Mouse (Mus musculus) adrenal gland, adult 18-20 months (tissue): ENCODE data around the gene Nat8f3. TPM values are rescaled to one million over a fixed set of nuclear protein-coding genes. Genes with fewer than 3 reads are reported as not detected.
"Not testable (repeated sequence)": the region's sequence is repeated elsewhere in the genome, so short reads cannot be mapped to it uniquely, and the experiment has no call there.

ENCODE experiments used
- DNase-seq, 2 experiments: peaks; one replicate each; pipeline ENCODE4 v3.0.0; 2021 to 2022; ENCODE audit warnings: low spot score in 2 of 2
- long read RNA-seq, 2 experiments: library from polyadenylated mRNA; stranded (forward); transcript quantifications; one replicate each; pipeline ENCODE4 v2.0.0; 2021
- microRNA-seq, 2 experiments: library from miRNA; unstranded; fragments of <30 nt; microRNA quantifications; one replicate each; pipeline ENCODE4 v1.2.0; 2021; ENCODE audit warnings: borderline number of aligned reads in 2 of 2
- total RNA-seq, 2 experiments: library from RNA; stranded (reverse); gene quantifications; 1 replicate in 1 of 2; 2 replicates in 1 of 2; pipeline ENCODE4 v1.2.3; 2021

Nat8f3 gene
- total RNA-seq = under 1 TPM; 0.30 to 0.61 TPM
- long read RNA-seq, experiment 1 = 0 reads
- long read RNA-seq, experiment 2, partial matches to known transcripts = 0 of 2 reads
- long read RNA-seq, experiment 2, other reads (novel, unspliced or antisense) = 2 of 2 reads

DNA sequence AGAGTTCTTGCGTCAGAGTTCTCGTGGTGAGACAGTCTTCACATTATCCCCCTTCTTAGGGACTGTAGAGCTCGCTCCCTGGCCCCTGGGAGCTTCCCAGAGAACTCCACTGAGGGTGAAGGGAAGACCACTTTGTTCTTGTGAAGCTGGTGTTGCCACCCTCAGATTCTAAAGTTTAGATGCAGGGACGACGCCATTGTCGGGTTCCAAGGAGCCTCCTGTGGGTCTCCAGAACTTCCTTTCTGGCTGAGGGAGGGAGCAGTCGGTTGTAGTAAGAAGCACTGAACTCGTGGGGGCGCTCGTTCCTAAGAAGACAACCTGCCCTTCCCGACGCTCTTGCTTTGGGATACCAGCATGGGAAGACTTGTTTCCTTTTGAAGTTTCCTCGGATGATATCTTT, at the start of gene Nat8f3:
Gene Nat8f3 (minus strand): TSS at position 223 of the 400 bp plus-strand sequence.
- DNase-seq = peak; percentile 46 to 53

DNA sequence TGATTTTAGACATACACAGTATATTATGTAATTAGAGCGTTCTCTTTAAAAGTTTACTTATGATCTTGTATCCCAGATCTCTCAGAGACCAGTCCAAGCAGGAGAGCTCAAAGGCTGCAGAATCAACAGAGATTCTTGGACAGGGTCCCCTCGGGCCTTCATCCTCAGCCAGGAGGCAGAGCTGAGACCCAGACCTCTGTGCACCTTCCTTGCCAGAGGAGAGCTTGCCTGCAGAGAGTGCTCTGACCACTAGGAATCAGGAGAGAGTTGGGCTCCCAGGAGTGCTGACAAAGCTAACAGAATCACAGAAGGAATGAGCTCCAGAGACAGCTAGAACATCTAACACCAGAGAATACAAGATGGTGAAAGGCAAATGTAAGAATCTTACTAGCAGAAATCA, 47.8 kb upstream of the Nat8f3 start:
- DNase-seq = no peak

DNA sequence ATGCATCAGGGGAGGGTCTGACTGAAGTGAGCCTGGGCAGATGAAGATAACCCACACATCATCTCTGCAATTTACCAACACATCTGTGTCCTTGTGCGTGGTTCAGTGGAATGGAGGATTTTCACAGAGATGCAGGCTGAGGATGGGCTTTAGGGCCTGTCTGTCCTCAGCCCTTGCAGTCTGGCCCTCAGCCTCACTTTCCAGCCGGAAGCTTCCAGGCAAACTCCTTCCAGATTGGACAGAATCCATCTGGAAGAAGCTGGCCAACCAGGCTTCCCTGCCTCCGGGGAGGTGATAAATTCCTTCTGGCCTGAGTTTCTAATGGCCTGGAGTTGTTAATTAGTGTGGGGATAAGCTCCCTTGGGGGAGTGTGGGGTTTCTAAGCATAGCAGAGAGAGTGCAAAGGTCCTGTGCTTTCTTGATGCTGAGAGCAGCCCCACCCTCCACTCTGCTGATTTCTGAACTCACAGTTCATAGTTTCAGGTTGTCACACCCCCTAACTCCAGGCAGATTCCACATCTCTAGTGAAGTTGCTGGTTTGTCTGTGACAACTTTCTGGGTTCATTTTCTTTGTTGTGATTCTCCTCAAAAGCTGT, 45.5 kb upstream of the Nat8f3 start:
- not testable (repeated sequence) for DNase-seq

DNA sequence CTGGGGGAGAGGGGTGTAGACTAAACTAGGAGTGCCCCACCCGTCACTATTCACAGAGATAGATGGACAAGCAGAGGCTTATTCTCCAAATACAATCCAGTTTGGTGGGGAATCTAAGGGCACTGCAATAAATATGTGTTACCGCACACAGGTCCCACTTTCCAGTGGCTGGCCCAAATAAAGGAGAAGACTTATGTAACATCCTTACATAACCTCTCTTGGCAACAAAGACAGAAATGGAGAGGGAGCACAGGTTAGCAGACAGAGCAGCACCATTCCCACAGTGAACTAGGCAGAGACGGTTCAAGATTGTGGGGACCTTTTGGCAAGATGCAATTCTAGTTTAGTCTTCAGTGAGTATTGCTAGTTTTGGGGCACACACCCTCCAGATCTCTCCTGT, 45.0 kb upstream of the Nat8f3 start:
- not testable (repeated sequence) for DNase-seq

DNA sequence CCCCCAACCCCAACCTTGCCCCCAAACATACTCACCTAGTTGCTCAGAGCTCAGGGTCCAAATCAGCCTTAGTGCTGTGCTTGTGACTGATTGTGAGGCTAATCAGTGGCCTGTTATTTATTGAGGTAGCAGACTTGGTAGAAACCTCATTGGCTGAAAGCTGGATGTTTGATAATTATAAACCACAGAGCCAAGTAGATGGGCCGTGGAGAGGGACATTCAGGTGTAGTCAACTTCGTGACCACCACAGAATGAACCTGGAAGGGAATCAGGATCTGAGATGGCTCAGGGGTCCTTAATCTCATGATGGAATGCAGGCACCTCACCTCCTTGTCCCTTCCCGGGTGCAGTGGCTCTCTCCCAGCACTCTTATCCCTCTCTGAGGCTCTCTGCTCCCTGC, 44.2 kb upstream of the Nat8f3 start:
- DNase-seq = not testable (repeated sequence)

DNA sequence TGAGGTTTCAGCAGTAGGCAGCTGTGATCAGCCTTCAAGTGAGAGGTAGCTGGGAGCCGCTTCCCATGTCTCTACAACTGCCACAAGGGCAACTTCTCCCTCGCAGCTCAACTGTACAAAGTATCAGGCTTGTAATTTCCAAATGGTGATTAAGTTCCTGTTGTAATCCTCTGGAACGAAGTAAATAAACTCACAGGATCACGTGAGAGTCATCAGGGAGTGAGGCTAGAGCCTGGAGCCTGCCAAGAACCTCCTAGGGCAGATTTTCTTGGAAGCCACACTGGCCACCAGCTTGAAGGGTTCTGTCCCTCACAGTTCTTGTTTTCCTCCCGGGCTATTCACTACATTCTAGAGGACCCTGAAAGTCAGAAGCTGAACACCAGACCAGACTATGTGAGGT, 37.6 kb upstream of the Nat8f3 start:
- not testable (repeated sequence) for DNase-seq

DNA sequence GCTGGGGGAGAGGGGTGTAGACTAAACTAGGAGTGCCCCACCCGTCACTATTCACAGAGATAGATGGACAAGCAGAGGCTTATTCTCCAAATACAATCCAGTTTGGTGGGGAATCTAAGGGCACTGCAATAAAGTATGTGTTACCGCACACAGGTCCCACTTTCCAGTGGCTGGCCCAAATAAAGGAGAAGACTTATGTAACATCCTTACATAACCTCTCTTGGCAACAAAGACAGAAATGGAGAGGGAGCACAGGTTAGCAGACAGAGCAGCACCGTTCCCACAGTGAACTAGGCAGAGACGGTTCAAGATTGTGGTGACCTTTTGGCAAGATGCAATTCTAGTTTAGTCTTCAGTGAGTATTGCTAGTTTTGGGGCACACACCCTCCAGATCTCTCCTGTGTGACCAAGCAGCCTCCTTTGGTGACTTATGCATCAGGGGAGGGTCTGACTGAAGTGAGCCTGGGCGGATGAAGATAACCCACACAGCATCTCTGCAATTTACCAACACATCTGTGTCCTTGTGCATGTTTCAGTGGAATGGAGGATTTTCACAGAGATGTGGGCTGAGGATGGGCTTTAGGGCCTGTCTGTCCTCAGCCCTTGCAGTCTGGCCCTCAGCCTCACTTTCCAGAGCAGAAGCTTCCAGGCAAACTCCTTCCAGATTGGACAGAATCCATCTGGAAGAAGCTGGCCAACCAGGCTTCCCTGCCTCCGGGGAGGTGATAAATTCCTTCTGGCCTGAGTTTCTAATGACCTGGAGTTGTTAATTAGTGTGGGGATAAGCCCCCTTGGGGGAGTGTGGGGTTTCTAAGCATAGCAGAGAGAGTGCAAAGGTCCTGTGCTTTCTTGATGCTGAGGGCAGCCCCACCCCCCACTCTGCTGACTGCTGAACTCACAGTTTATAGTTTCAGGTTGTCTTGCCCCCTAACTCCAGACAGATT, 2.2 kb downstream of the Nat8f3 start:
- not testable (repeated sequence) for DNase-seq

DNA sequence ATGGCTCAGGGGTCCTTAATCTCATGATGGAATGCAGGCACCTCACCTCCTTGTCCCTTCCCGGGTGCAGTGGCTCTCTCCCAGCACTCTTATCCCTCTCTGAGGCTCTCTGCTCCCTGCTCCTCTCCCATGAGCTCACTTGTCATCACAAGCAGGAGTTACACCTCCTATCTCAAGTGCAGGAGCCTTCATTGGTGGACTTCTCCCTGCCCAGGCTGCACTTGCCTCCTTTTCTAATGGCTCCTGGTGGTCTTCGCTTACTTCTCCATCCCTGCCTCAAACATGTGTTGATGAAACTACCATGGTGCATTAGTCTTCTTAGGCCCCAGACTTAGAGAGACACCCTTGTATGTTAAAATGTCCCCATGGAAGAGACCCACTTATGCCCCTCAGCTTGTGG, 2.9 kb downstream of the Nat8f3 start:
- not testable (repeated sequence) for DNase-seq

DNA sequence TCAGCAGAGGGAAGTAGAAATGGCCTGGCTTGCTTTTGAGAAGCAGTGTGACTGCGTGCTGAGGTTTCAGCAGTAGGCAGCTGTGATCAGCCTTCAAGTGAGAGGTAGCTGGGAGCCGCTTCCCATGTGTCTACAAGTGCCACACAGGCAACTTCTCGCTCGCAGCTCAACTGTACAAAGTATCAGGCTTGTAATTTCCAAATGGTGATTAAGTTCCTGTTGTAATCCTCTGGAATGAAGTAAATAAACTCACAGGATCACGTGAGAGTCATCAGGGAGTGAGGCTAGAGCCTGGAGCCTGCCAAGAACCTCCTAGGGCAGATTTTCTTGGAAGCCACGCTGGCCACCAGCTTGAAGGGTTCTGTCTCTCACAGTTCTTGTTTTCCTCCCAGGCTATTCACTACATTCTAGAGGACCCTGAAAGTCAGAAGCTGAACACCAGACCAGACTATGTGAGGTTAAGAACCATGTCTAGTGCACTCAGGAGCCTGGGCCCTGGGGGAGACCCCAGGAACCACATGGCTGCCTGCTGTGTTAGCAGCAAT, 9.8 kb downstream of the Nat8f3 start:
- DNase-seq = not testable (repeated sequence)

DNA sequence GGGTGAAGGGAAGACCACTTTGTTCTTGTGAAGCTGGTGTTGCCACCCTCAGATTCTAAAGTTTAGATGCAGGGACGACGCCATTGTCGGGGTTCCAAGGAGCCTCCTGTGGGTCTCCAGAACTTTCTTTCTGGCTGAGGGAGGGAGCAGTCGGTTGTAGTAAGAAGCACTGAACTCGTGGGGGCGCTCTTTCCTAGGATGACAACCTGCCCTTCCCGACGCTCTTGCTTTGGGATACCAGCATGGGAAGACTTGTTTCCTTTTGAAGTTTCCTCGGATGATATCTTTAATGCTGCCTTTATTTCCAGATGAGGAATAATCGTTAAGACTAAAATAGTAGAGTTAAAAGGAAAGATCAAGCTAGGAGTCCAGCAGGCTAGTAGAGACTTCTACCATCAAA, 52.4 kb downstream of the Nat8f3 start, which contains the start of gene Nat8f7:
Gene Nat8f7 (minus strand): TSS at position 101 of the 400 bp plus-strand sequence.
- not testable (repeated sequence) for DNase-seq

DNA sequence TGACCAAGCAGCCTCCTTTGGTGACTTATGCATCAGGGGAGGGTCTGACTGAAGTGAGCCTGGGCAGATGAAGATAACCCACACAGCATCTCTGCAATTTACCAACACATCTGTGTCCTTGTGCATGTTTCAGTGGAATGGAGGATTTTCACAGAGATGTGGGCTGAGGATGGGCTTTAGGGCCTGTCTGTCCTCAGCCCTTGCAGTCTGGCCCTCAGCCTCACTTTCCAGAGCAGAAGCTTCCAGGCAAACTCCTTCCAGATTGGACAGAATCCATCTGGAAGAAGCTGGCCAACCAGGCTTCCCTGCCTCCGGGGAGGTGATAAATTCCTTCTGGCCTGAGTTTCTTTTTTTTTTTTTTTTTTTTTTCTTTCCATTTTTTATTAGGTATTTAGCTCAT, 55.9 kb downstream of the Nat8f3 start:
- not testable (repeated sequence) for DNase-seq

DNA sequence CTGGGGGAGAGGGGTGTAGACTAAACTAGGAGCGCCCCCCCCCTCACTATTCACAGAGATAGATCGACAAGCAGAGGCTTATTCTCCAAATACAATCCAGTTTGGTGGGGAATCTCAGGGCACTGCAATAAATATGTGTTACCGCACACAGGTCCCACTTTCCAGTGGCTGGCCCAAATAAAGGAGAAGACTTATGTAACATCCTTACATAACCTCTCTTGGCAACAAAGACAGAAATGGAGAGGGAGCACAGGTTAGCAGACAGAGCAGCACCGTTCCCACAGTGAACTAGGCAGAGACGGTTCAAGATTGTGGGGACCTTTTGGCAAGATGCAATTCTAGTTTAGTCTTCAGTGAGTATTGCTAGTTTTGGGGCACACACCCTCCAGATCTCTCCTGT, 56.3 kb downstream of the Nat8f3 start:
- not testable (repeated sequence) for DNase-seq

DNA sequence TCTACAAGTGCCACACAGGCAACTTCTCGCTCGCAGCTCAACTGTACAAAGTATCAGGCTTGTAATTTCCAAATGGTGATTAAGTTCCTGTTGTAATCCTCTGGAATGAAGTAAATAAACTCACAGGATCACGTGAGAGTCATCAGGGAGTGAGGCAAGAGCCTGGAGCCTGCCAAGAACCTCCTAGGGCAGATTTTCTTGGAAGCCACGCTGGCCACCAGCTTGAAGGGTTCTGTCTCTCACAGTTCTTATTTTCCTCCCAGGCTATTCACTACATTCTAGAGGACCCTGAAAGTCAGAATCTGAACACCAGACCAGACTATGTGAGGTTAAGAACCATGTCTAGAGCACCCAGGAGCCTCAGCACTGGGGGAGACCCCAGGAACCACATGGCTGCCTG, 63.6 kb downstream of the Nat8f3 start:
- DNase-seq = peak; percentile 18 to 28

Small RNAs within 50 kb of the gene (microRNA-seq; reads per million reads assigned to microRNA genes)
- gene Gm27317 (0 reads per million in 2 experiments), gene Mir6375 (0 reads per million in 2 experiments)

Other genes starting within 250 kb of the Nat8f3 start
- gene Alms1, start 178.2 kb downstream of the Nat8f3 start, total RNA-seq = 1 to 10 TPM; 7.2 to 8.2 TPM
- gene Nat8f7, start 52.5 kb downstream of the Nat8f3 start, total RNA-seq = 1 to 10 TPM; 3.0 to 3.3 TPM
- gene Nat8f6, start 55.2 kb upstream of the Nat8f3 start, total RNA-seq = 1 to 10 TPM; 1.4 to 1.8 TPM
- gene Nat8f5, start 55.2 kb upstream of the Nat8f3 start, total RNA-seq = 10 to 100 TPM in 1 of 2 experiments, 1 to 10 TPM in 1; 7.0 to 10.2 TPM
- 1 to 10 TPM; 4.1 to 5.4 TPM for gene Nat8, start 66.3 kb upstream of the Nat8f3 start, total RNA-seq
- 1 to 10 TPM; 1.6 to 3.1 TPM for gene Nat8f2, start 103.4 kb upstream of the Nat8f3 start, total RNA-seq
- 1 to 10 TPM; 7.0 to 9.5 TPM for gene Nat8f4, start 139.1 kb upstream of the Nat8f3 start, total RNA-seq
- 10 to 100 TPM; 38.4 to 47.2 TPM for gene Tprkb, start 146.1 kb upstream of the Nat8f3 start, total RNA-seq
- gene Nat8f1, start 149.9 kb upstream of the Nat8f3 start, total RNA-seq = 10 to 100 TPM; 25.5 to 45.2 TPM
- 100 to 1,000 TPM; 107 to 157 TPM for gene Dusp11, start 195.9 kb upstream of the Nat8f3 start, total RNA-seq